Mouse (Mus musculus) CH12.LX (cell line): ENCODE data around the gene Gal3st2.

Experiments used
- E2F4 ChIP-seq: IDR thresholded peaks from 2 replicates; pipeline ENCODE4 v1.6.1; 2011; ENCODE audit warnings: low read depth, low read length, improper control_type of control experiment; ENCODE audit not compliant: insufficient replicate concordance
- ELF1 ChIP-seq: IDR thresholded peaks from 2 replicates; pipeline ENCODE4 v1.6.1; 2014; ENCODE audit warnings: low read depth, mild to moderate bottlenecking, inconsistent platforms, low read length, improper control_type of control experiment
- USF1 ChIP-seq: IDR thresholded peaks from 2 replicates; pipeline ENCODE4 v1.6.1; 2014; ENCODE audit warnings: low read depth, mild to moderate bottlenecking, inconsistent platforms, low read length, improper control_type of control experiment

DNA sequence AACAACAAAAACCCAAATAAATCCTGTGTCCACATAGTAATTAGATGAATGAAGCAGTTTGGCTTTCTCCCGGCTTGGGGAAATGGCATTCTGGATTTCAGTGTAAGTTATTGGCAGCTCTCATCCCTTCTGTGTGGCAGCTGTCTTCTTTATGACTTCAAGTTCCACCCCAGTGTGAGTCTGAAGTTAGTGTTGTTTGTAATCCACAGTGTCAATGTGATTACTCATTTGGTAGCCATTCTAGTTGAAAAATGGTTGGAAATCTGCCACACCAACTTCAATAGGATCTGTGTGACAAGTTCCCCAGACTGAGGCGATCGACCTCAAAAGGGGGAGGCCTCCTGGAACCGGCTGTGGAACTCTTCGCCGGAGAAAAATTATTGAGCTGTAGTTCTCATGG lies 3.7 kb upstream of the Gal3st2 start:
- TF ChIP-seq USF1, result no peak
- no peak for TF ChIP-seq E2F4
- TF ChIP-seq ELF1, result no peak
